Mouse (Mus musculus) forebrain, embryonic 11.5 days (tissue): Measurements from ENCODE around the gene Obscn. TPM values are rescaled to one million over a fixed set of nuclear protein-coding genes. Genes with fewer than 3 reads are reported as not detected.

Experiments used
- ATAC-seq: fragments of 200-750 bp; cut with Nextera tagmentation; replicated peaks from 2 replicates; pipeline ENCODE4 v1.8.0; 2017; ENCODE audit warnings: moderate TSS enrichment; ENCODE audit not compliant: low FRiP score
- DNase-seq: peaks from one replicate; pipeline ENCODE4 v3.0.0-alpha.2; 2017; ENCODE audit warnings: low spot score
- H3K27ac ChIP-seq: fragments of 300-500 bp; sonication (generic); 2 replicates; pipeline ENCODE4 v1.5.1; 2014; ENCODE audit warnings: low read depth, low read length
- H3K27me3 ChIP-seq: fragments of 300-500 bp; sonication (generic); 2 replicates; pipeline ENCODE4 v1.6.1; 2014; ENCODE audit warnings: mild to moderate bottlenecking, low read length, mixed read lengths; ENCODE audit not compliant: control insufficient read depth, insufficient read depth
- H3K36me3 ChIP-seq: fragments of 300-500 bp; sonication (generic); 2 replicates; pipeline ENCODE4 v1.6.1; 2014; ENCODE audit warnings: mild to moderate bottlenecking, low read length, moderate library complexity, mixed read lengths; ENCODE audit not compliant: control insufficient read depth, insufficient read depth
- H3K4me1 ChIP-seq: fragments of 300-500 bp; sonication (generic); replicated peaks from 2 replicates; pipeline ENCODE4 v1.6.1; 2014; ENCODE audit warnings: low read length, mixed read lengths; ENCODE audit not compliant: control insufficient read depth, insufficient read depth
- H3K4me2 ChIP-seq: fragments of 300-500 bp; sonication (generic); 2 replicates; pipeline ENCODE4 v1.6.1; 2014; ENCODE audit warnings: low read depth, mild to moderate bottlenecking, low read length, moderate library complexity, mixed read lengths; ENCODE audit not compliant: severe bottlenecking
- H3K4me3 ChIP-seq: fragments of 300-500 bp; sonication (generic); 2 replicates; pipeline ENCODE4 v1.5.1; 2014; ENCODE audit warnings: low read depth, low read length
- H3K9ac ChIP-seq: fragments of 300-500 bp; sonication (generic); 2 replicates; pipeline ENCODE4 v1.6.1; 2014; ENCODE audit warnings: low read length
- H3K9me3 ChIP-seq: fragments of 300-500 bp; sonication (generic); 2 replicates; pipeline ENCODE4 v1.6.1; 2016; ENCODE audit warnings: low read length, mixed read lengths; ENCODE audit not compliant: control insufficient read depth
- WGBS: fragments of 180-500 bp; shearing (Covaris S2); extraction: QIAGEN DNeasy Blood & Tissue Kit; methylation state at CpG from one replicate; pipeline ENCODE4 v1.1.7; 2014; 5-methylcytosine and 5-hydroxymethylcytosine counted together
- polyA plus RNA-seq: library from polyadenylated mRNA; unstranded; fragments of >200 nt; fragmentation: Nextera tagmentation; extraction: Ambion mirVana; gene quantifications from 2 replicates; pipeline ENCODE4 v1.2.1, GENCODE M21; 2014

Gene Obscn
- polyA plus RNA-seq, 1 experiment from 2014 or later: 0.04 TPM

DNA sequence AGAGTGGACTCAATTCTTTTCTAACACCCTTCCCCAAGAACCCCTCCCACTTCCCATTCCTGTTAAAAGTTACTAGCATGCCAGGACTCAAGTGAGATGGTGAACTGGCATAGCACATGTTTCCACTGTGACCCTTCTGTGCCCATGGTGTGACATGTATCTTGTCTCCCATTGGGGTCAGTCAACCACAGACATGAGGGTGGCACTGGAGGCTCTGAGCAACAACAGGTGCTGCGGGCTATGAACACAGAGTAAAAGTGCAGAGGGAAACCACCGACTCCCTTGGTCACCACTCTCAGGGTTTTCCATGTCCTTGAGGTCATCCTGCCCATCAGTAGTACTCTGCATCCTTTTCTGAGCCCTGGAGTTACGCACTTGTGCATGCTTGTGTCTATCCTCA is 164.4 kb downstream of the Obscn start:
- no peak overlapping the region for H3K9ac ChIP-seq
- H3K27me3 ChIP-seq: no peaks in the 10 kb centered on the region
- no peaks in the 10 kb centered on the region for H3K4me1 ChIP-seq
- no peaks in the 10 kb centered on the region for H3K36me3 ChIP-seq
- WGBS: 90% methylated on average over 3 of the region's 3 CpGs
- ATAC-seq (no peak), DNase-seq (no peak)
- no peak overlapping the region for H3K27ac ChIP-seq
- H3K9me3 ChIP-seq: no peaks in the 10 kb centered on the region
- H3K4me3 ChIP-seq: no peak overlapping the region
- no peak overlapping the region for H3K4me2 ChIP-seq

- Histone ChIP-seq H3K4me1 (no peaks in the 10 kb centered on the region), H3K9ac (no peak overlapping the region), H3K4me2 (no peak overlapping the region), H3K36me3 (no peaks in the 10 kb centered on the region), H3K4me3 (no peak overlapping the region), H3K27ac (no peak overlapping the region), H3K27me3 (no peaks in the 10 kb centered on the region), H3K9me3 (no peaks in the 10 kb centered on the region)
- peak; percentile 50 for DNase-seq
- ATAC-seq: no peak
- 92% methylated on average over 21 of the region's 21 CpGs for WGBS
Observed at GRCm38 (mm10) chr11:58970831-58971530, 165.2 kb downstream of the Obscn start.

GRCm38 (mm10) chr11:58969659-58970058 is 166.5 kb downstream of the Obscn start:
- Histone ChIP-seq H3K27ac (no peak overlapping the region), H3K27me3 (no peaks in the 10 kb centered on the region), H3K9ac (no peak overlapping the region), H3K4me3 (no peak overlapping the region), H3K9me3 (no peaks in the 10 kb centered on the region), H3K36me3 (no peaks in the 10 kb centered on the region), H3K4me2 (no peak overlapping the region), H3K4me1 (no peaks in the 10 kb centered on the region; the same call in 1 of the 2 replicates)
- DNase-seq: no peak
- 86% methylated on average over 6 of the region's 6 CpGs for WGBS
- ATAC-seq: no peak

DNA sequence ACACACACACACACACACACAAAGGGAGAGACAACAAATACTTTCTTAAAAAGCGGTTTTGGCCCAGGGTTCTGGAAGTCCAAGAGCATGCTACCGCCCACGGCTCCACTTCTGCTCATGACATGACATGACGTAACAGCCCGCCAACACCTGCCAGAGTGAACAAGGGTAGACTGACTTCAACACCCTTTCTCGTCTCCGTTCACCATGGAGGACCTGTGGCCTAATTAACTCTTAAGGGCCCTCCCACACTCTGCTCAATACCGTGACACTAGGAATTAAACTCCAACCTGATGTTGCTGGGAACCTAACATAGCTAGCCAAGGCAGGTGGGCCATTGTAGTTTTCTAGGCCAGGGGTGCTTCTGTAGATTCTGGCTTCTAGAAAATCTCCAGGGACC is 167.2 kb downstream of the Obscn start:
- 92% methylated on average over 8 of the region's 8 CpGs for WGBS
- Histone ChIP-seq H3K27me3 (no peaks in the 10 kb centered on the region), H3K4me3 (no peak overlapping the region), H3K36me3 (no peaks in the 10 kb centered on the region), H3K27ac (no peak overlapping the region), H3K4me1 (no peaks in the 10 kb centered on the region; the same call in 1 of the 2 replicates), H3K9ac (no peak overlapping the region), H3K9me3 (no peaks in the 10 kb centered on the region), H3K4me2 (no peak overlapping the region)
- no peak for ATAC-seq
- DNase-seq: no peak

DNA sequence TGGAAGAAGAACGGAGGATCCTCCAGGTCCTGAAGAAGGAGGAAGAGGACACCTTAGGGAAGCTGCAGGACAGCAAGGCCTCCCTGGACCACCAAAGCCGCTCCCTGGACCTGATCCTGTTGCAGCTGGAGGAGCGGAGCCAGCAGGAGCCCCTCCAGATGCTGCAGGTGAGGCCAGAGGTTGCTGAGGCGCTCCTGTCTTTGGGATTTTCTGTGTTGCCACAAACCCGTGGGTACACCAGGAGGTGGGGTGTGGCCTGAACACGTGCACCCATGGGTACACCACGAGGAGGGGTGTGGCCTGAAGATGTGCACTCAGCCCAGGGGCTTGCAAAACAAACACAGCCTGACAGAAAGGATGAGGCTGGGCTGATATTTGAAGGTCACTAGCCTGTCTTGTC is 167.7 kb downstream of the Obscn start:
- DNase-seq (peak; percentile 47), ATAC-seq (no peak)
- Histone ChIP-seq H3K36me3 (no peaks in the 10 kb centered on the region), H3K4me3 (no peak overlapping the region), H3K27ac (no peak overlapping the region), H3K4me2 (no peak overlapping the region), H3K27me3 (no peaks in the 10 kb centered on the region), H3K9ac (no peak overlapping the region), H3K4me1 (no peaks in the 10 kb centered on the region; the same call in 1 of the 2 replicates), H3K9me3 (no peaks in the 10 kb centered on the region)
- 84% methylated on average over 7 of the region's 7 CpGs for WGBS

GRCm38 (mm10) chr11:58967346-58967745 is 168.9 kb downstream of the Obscn start:
- no peaks in the 10 kb centered on the region for H3K36me3 ChIP-seq
- no peaks in the 10 kb centered on the region; the same call in 1 of the 2 replicates for H3K4me1 ChIP-seq
- no peak overlapping the region for H3K9ac ChIP-seq
- 96% methylated on average over 1 of the region's 1 CpGs for WGBS
- ATAC-seq (no peak), DNase-seq (no peak)
- no peak overlapping the region for H3K27ac ChIP-seq
- no peaks in the 10 kb centered on the region for H3K9me3 ChIP-seq
- no peak overlapping the region for H3K4me2 ChIP-seq
- no peak overlapping the region for H3K4me3 ChIP-seq
- no peaks in the 10 kb centered on the region for H3K27me3 ChIP-seq

- Histone ChIP-seq H3K9me3 (no peaks in the 10 kb centered on the region), H3K9ac (no peak overlapping the region), H3K4me1 (no peaks in the 10 kb centered on the region; the same call in 1 of the 2 replicates), H3K4me3 (no peak overlapping the region), H3K4me2 (no peak overlapping the region), H3K36me3 (no peaks in the 10 kb centered on the region), H3K27ac (no peak overlapping the region), H3K27me3 (peaks cover 4% of the 10 kb centered on the region; the same call in 1 of the 2 replicates)
- ATAC-seq: no peak
- 54% methylated on average over 12 of the region's 12 CpGs for WGBS
- DNase-seq: no peak
Observed at GRCm38 (mm10) chr11:58965001-58965760, 171.0 kb downstream of the Obscn start.

GRCm38 (mm10) chr11:58964216-58964615 is 172.0 kb downstream of the Obscn start:
- DNase-seq: no peak
- H3K4me3 ChIP-seq: no peak overlapping the region

More at GRCm38 (mm10) chr11:58964216-58964615, 172.0 kb downstream of the Obscn start:
- Histone ChIP-seq H3K27me3 (peaks cover 4% of the 10 kb centered on the region; the same call in 1 of the 2 replicates), H3K9me3 (no peaks in the 10 kb centered on the region), H3K4me2 (no peak overlapping the region), H3K27ac (no peak overlapping the region), H3K4me1 (peaks cover 4% of the 10 kb centered on the region; the same call in 1 of the 2 replicates), H3K9ac (no peak overlapping the region), H3K36me3 (no peaks in the 10 kb centered on the region)
- WGBS: 85% methylated on average over 7 of the region's 7 CpGs
- ATAC-seq: no peak
